Mouse (Mus musculus): ENCODE measurements around the gene Mthfd1.
A peak's percentile ranks its signal among the peaks of the same experiment; 100 is the strongest.

Mthfd1 gene

GRCm38 (mm10) chr12:76361405-76362302, 106.6 kb downstream of the Mthfd1 start:
- no peak for DNase-seq

- DNase-seq, result no peak
These were observed 107.2 kb downstream of the Mthfd1 start for GRCm38 (mm10) chr12:76362303-76362676.

GRCm38 (mm10) chr12:76366276-76366675, 111.2 kb downstream of the Mthfd1 start:
- DNase-seq, result no peak

- DNase-seq, result peak; percentile 42
These were observed 112.2 kb downstream of the Mthfd1 start for GRCm38 (mm10) chr12:76367096-76367995.

- DNase-seq, result peak; percentile 52
These were observed 113.2 kb downstream of the Mthfd1 start for GRCm38 (mm10) chr12:76368201-76368789.

- DNase-seq, result no peak
These were observed 113.7 kb downstream of the Mthfd1 start for GRCm38 (mm10) chr12:76368790-76369205.

Measured in cerebellum, adult 11-12 months (tissue).